Mouse (Mus musculus): ENCODE data around the gene Gm3448.
"Not testable (repeated sequence)": the region's sequence is repeated elsewhere in the genome, so short reads cannot be mapped to it uniquely, and the experiment has no call there.

Gm3448 gene

GRCm38 (mm10) chr17:15041175-15041729 is at the start of gene Gm3448, which contains the start of the genes Ermard and Tcte3:
TSS of gene Gm3448 (minus strand) at chr17:15041537.
TSS of gene Ermard (plus strand) at chr17:15041208.
TSS of gene Tcte3 (minus strand) at chr17:15041488.
- DNase-seq = peak; percentile 7 to 54

DNA sequence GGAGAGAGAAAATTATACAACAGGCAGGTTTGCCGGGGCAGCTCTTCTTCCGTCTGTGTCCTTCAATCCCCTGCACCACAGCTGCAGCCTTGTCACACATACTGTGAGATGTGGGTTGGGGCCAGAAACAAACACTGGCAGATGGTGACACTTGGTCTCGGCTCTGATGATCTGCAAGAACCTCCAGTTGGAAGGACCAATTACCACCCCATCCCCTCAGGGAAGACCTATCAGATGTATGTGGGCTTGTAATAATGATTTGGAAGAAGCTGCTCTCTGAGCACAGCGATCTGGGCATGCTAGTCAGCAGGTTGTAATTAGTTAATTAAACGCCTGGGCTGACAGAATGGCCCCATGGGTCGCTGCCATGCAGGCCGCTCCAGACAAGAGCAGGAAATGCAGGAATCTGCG is 47.3 kb upstream of the Gm3448 start:
- no peak for DNase-seq

- DNase-seq = no peak
These were observed 46.8 kb upstream of the Gm3448 start for GRCm38 (mm10) chr17:15088166-15088565.

DNA sequence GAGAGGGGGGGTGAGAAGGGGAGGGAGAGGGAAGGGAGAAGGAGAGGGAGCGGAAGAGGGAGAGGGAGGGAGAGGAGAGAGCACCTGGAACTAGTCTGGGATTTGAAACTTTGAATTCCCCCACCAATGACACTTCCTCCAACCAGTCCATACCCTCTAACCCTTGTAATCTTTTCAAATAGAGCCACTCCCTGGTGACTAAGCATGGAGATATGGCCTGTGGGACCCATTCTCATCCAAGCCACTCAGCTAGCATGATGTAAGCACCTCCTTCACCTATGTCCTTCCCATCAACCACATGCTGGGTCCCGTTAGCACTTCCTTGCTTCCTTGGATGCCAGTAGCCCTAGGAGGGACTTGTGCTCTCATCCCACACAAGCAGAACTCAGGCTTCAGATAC is 43.7 kb upstream of the Gm3448 start:
- no peak for DNase-seq

GRCm38 (mm10) chr17:15084226-15084848 is 43.0 kb upstream of the Gm3448 start:
- no peak for DNase-seq

DNA sequence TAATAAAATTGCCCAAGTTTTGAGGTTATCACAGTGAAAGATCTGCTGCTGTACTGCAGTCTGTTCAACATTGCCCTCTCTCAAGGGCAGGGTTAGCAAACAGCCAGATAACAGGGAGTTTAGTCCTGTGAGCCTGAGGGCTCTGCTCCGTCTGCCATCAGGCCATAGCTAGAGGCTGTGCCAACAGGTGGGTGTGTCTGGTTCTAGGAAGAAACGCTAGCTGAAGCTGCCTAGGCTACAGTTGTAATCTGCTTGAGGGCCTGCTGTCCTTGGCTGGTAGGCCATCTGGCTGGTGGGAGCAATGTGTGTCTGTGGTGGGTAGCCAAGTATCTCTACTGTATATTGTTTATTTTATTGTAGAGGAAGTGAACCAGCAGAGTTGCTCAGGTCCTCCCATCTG is 36.2 kb upstream of the Gm3448 start:
- DNase-seq = no peak

GRCm38 (mm10) chr17:15075033-15075432 is 33.7 kb upstream of the Gm3448 start:
- peak; percentile 41 to 50 for DNase-seq

- no peak for DNase-seq
These were observed 30.9 kb upstream of the Gm3448 start for GRCm38 (mm10) chr17:15072211-15072610.

GRCm38 (mm10) chr17:15069124-15069523 is 27.8 kb upstream of the Gm3448 start:
- peak; percentile 31 to 69 for DNase-seq

- DNase-seq = peak; percentile 32 to 61
These were observed 26.9 kb upstream of the Gm3448 start for GRCm38 (mm10) chr17:15068040-15068792.

- peak in 1 of 2 experiments; percentile 40 for DNase-seq
These were observed 25.6 kb upstream of the Gm3448 start for GRCm38 (mm10) chr17:15066911-15067310.

GRCm38 (mm10) chr17:15066066-15066465 is 24.7 kb upstream of the Gm3448 start:
- no peak for DNase-seq

GRCm38 (mm10) chr17:15065391-15066024 is 24.2 kb upstream of the Gm3448 start:
- peak; percentile 64 to 66 for DNase-seq

DNA sequence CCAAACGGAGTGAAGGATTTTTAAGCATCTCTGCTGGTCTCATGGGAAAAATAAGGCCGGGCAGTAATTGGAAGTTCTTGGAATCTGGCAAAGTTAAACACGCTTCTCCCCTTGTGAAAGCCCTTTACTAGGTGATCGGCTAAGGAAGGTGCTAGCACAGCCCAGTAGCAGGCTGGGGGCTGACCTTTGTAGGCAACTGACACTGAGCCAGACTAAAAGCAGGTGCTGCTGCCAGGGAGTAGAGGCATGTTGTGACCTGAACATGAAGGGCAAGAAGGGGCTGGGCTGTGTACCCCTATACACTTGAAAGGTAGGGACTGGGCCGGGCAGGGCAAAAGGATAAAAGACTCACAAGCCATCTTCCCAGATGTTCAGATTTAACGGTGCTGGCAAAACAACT is 19.0 kb upstream of the Gm3448 start:
- DNase-seq = no peak

DNA sequence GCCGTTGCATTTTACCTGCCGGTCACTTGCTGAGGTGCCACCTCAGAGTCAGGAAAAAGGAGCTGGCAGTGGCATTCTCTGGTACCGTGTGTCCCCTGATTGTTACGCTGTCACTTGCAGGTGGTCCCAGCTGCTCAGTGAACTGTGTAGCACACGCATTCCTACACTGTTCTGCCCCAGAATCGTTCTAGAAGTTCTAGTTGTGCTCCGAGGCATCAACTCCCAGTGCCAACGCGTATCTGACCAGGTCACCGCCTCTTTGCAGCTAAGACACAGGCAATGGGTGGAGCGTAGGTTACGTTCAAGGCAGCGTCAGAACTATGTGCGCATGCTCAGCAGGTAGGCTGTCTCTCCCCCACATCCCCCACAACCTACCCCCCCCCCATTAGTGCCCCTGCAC is 18.3 kb upstream of the Gm3448 start:
- DNase-seq = no peak

- DNase-seq = no peak
These were observed 16.8 kb upstream of the Gm3448 start for GRCm38 (mm10) chr17:15058161-15058591.

DNA sequence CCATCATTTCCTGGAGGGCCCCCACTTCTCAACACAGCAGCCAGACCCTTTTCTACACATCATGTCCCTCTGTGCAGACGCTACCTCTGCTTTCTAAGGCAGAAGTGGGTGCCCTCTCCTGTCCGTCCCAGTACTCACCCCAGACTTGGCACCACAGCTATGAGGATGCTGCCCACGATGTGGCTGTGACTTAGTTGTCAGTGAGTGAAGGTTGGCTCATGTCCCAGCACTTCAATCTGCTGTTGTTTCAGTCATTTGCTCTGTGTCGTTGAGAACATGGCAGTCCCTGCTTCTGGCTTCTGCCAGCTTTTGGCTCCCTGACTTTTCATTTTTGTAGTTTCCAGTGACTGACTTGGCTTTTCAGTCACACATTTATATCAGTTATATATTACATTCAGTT is 14.6 kb upstream of the Gm3448 start:
- DNase-seq = no peak

- not testable (repeated sequence) for DNase-seq
These were observed 12.5 kb upstream of the Gm3448 start for GRCm38 (mm10) chr17:15053829-15054200.

DNA sequence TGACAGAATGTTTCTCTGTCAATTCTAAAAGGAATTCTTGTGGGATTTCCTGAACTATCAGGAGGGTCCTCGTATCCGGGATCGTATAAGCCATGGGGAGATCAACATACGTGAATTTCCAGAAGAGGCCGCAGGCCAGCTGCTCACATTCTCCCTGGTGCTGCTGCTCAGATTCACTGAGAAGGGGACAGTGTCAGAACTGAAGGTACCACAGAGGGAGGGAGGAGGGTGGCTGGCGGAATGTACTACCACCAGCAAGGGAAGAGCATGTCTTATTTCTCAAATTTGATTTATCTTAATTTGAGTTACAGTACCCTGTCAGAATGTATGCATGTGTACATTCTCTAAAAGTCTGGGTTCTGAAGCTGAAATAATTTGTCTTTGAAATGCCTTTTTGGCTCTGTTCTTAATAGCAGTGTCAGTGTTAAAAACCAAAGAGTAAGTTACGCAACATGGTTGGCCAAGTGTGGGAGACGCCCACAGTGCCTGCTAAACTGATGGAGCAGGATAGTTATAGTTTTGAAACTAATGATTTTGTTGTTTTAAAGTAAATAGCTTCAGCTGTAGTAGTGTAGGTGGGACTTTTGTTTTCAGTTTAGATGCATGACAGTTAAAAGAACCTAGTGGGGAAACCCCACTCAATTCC is 12.0 kb upstream of the Gm3448 start:
- DNase-seq = not testable (repeated sequence)

DNA sequence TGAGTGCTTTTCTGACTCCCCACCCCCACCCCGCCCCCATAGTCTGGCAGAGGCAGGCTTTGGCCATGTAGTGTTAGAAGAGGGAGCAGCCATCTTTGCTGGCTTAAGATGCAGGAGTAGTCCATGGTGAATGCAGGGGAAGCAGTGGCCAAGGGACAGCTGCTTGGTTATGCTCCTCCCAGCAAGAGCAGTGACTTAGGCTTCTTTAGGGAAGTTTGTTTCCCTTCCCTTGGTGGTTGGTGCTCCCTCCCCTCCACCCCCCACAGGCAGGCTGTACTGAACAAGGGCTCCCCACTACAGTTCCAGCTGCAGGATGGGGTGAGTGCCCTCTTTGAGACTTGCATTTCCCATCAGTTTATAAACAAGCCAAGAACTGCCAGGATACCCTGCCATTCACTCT is 11.4 kb upstream of the Gm3448 start:
- DNase-seq = not testable (repeated sequence)

GRCm38 (mm10) chr17:15050338-15050737 is 9.0 kb upstream of the Gm3448 start:
- not testable (repeated sequence) for DNase-seq

DNA sequence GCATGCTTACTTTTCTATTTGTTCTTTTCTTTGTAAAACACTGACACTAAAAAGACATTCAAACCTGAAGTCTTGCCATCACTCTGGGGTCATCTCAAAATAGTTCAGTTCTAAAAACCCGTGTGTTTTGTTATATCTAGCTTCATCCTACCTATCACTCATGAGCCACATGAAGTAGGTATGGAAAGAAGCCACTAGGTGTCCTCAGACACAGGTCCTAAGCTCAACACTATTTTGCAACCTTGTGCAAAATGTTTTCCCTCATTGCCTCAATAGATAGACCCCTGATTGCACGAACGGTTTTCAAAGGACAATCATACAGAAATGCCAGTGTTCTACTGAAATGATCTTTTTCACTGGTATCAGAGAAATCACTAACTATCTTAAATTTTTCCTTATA is 882 bp downstream of the Gm3448 start:
- not testable (repeated sequence) for DNase-seq

- DNase-seq = not testable (repeated sequence)
These were observed 9.9 kb downstream of the Gm3448 start for GRCm38 (mm10) chr17:15031414-15031813.

Measured in kidney, postnatal 25 days (tissue).